Mouse (Mus musculus) monocyte, adult 2 months (primary cell): ENCODE data around the gene Olfr605.
"Not testable (repeated sequence)": the region's sequence is repeated elsewhere in the genome, so short reads cannot be mapped to it uniquely, and the experiment has no call there.

Source experiments
- DNase-seq, 2 experiments: peaks; one replicate each; pipeline ENCODE4 v3.0.0; 2022; ENCODE audit warnings: low spot score in 2 of 2, low read depth in 1 of 2

The Olfr605 gene

GRCm38 (mm10) chr7:103445339-103445738 lies at the start of gene Olfr605:
Olfr605 (minus strand) TSS chr7:103445439.
- no peak for DNase-seq

- DNase-seq = not testable (repeated sequence)
Observed at GRCm38 (mm10) chr7:103477106-103477505, 31.9 kb upstream of the Olfr605 start.

GRCm38 (mm10) chr7:103469577-103469976 lies 24.3 kb upstream of the Olfr605 start, which contains the start of gene Olfr608:
Olfr608 (plus strand) TSS chr7:103469877.
- no peak for DNase-seq

GRCm38 (mm10) chr7:103460590-103460989 lies 15.4 kb upstream of the Olfr605 start:
- DNase-seq = no peak

DNA sequence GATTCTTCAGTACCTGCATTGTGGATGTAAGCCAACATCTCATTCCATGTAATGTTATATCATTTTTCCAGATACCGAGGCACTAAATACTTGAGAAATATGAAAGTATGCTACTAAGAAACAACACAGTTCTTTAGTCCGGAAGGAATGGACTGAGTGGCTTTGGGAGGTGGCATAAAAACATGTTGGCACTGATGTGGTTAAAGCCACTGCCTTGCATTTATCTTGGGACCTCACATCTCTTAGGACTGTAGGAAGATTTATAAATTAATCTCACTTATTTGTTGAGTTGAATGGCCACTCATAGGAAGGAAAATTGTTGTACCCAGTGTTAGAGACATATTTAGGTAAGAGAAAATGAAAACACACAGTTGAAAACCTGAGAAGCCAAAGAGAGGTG lies 3.5 kb upstream of the Olfr605 start, which contains the start of gene Olfr606:
Gene Olfr606 (plus strand): TSS at position 301 of the 400 bp plus-strand sequence.
- DNase-seq = no peak

DNA sequence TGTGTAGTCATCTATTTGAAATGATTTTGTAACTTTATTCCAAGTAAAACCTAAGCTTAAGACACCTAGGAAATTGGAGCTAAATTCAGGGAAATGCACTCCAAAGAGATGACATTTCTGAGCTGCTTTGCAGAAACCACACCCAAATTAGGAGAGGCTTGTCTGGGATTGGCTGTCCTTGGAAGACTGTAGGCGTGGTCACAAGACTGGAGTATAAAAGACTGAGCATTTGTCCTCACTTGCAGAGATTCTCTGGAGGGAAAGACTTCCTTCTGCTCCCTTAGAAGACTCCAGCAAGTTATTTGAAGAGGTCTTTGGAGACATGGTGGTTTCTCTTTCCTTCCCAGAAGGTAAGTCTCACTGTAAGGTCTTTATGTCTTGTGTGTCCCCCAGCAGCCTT lies 30.5 kb downstream of the Olfr605 start, which contains the start of gene Usp17lc:
Gene Usp17lc (plus strand): TSS at position 301 of the 400 bp plus-strand sequence.
- not testable (repeated sequence) for DNase-seq

- DNase-seq = not testable (repeated sequence)
Observed at GRCm38 (mm10) chr7:103406521-103407055, 38.7 kb downstream of the Olfr605 start.

- DNase-seq = no peak
Observed at GRCm38 (mm10) chr7:103398981-103399380, 46.3 kb downstream of the Olfr605 start.

DNA sequence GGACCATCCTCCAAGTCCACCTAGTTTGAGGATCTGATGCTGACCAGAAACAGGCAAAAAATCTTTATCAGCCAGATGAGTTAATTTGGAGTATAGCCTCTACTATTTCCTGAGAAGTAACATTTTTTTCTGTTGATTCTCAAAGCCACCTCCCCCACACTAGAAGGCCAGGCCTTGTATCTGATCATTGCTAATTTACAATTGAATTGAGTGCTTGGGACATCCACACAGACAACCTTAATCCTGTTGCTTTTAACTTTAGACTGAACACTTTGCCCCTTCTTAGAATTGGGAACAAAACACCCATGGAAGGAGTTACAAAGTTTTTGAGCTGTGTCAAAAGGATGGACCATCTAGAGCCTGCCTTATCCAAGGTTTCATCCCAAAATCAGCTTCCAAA lies 47.5 kb downstream of the Olfr605 start:
- no peak for DNase-seq
